ENCODE assay signal across 7 mouse cellular contexts in genomic region chr3:96904851-96905541, GRCm38 (mm10). TPM values are rescaled to one million over a fixed set of nuclear protein-coding genes. Genes with fewer than 3 reads are reported as not detected.
DNase-seq lines count a peak whose midpoint lies in the region; ATAC-seq and TF ChIP-seq lines count a peak whose summit lies in the region.

Gene Gpr89 (minus strand): TSS chr3:96905346.

- H3K36me3 ChIP-seq in embryonic facial prominence, embryonic 10.5 days (replicated peaks), result no peaks in the 10 kb centered on the region
- no peaks in the 10 kb centered on the region for H3K36me3 ChIP-seq in intestine, postnatal 0 days (ENCODE audit: control insufficient read depth, insufficient read depth)
- no peaks in the 10 kb centered on the region for H3K36me3 ChIP-seq in midbrain, embryonic 12.5 days
- no peaks in the 10 kb centered on the region for H3K36me3 ChIP-seq in small intestine, adult 2 months (ENCODE audit: control insufficient read depth, insufficient read depth, low read length)

- peak within 1 kb of the TSS; percentile 95 for H3K4me2 ChIP-seq in intestine, postnatal 0 days (replicated peaks; ENCODE audit: low read depth)
- H3K4me2 ChIP-seq in midbrain, embryonic 12.5 days (replicated peaks), result peak within 1 kb of the TSS; percentile 67

- TF ChIP-seq POLR2A in small intestine, adult 2 months (IDR thresholded peaks at IDR 0.05; ENCODE audit: low read depth, low read length), result peak; percentile 75; the same call in 1 of the 2 replicates

- under 1% methylated on average over 40 of the region's 40 CpGs for WGBS in embryonic facial prominence, embryonic 10.5 days
- under 1% methylated on average over 37 of the region's 40 CpGs for WGBS in intestine, postnatal 0 days
- under 1% methylated on average over 40 of the region's 40 CpGs for WGBS in midbrain, embryonic 12.5 days
- WGBS in small intestine, adult 2 months, result under 1% methylated on average over 40 of the region's 40 CpGs

- H3K9ac ChIP-seq in intestine, postnatal 0 days (ENCODE audit: low read depth, low read length), result peak within 1 kb of the TSS; percentile 90
- peak within 1 kb of the TSS; percentile 76 for H3K9ac ChIP-seq in midbrain, embryonic 12.5 days (replicated peaks)

- TF ChIP-seq CTCF in intestine, postnatal 0 days (IDR thresholded peaks at IDR 0.05; ENCODE audit: low read depth), result no peak
- TF ChIP-seq CTCF in small intestine, adult 2 months (IDR thresholded peaks at IDR 0.05; ENCODE audit: extremely low read depth, insufficient read length, insufficient replicate concordance, low read depth, low read length), result no peak

- H3K27me3 ChIP-seq in embryonic facial prominence, embryonic 10.5 days (replicated peaks; ENCODE audit: low read depth, poor library complexity, severe bottlenecking), result 0 out of 2 replicates have a peak, but pooled peaks cover 10% of the 10 kb centered on the region
- H3K27me3 ChIP-seq in intestine, postnatal 0 days (replicated peaks; ENCODE audit: control insufficient read depth, insufficient read depth, low read length), result no peaks in the 10 kb centered on the region
- peaks cover 17% of the 10 kb centered on the region for H3K27me3 ChIP-seq in midbrain, embryonic 12.5 days
- no peaks in the 10 kb centered on the region for H3K27me3 ChIP-seq in small intestine, adult 2 months (ENCODE audit: control insufficient read depth, insufficient read depth, low read length)

- peak within 1 kb of the TSS; percentile 86 for H3K27ac ChIP-seq in embryonic facial prominence, embryonic 10.5 days (replicated peaks)
- peak within 1 kb of the TSS; percentile 69 for H3K27ac ChIP-seq in intestine, postnatal 0 days (ENCODE audit: low read depth, low read length)
- H3K27ac ChIP-seq in midbrain, embryonic 12.5 days (replicated peaks), result no peak within 1 kb of the TSS
- H3K27ac ChIP-seq in small intestine, adult 2 months (ENCODE audit: insufficient read depth, low read depth, low read length), result peak within 1 kb of the TSS; percentile 38; the same call in 1 of the 2 replicates

- H3K4me3 ChIP-seq in embryonic facial prominence, embryonic 10.5 days, result peak within 1 kb of the TSS; percentile 98
- H3K4me3 ChIP-seq in intestine, postnatal 0 days (ENCODE audit: low read depth, low read length), result peak within 1 kb of the TSS; percentile 79
- H3K4me3 ChIP-seq in midbrain, embryonic 12.5 days, result peak within 1 kb of the TSS; percentile 80
- H3K4me3 ChIP-seq in small intestine, adult 2 months (ENCODE audit: low read depth, low read length), result peak within 1 kb of the TSS; percentile 96

- peaks cover 7% of the 10 kb centered on the region for H3K4me1 ChIP-seq in embryonic facial prominence, embryonic 10.5 days
- peaks cover 4% of the 10 kb centered on the region; the same call in 1 of the 2 replicates for H3K4me1 ChIP-seq in intestine, postnatal 0 days (replicated peaks; ENCODE audit: control insufficient read depth, insufficient read depth, low read length)
- H3K4me1 ChIP-seq in midbrain, embryonic 12.5 days, result peaks cover 10% of the 10 kb centered on the region
- H3K4me1 ChIP-seq in small intestine, adult 2 months (ENCODE audit: control insufficient read depth, insufficient read depth, insufficient read length, low read length), result peaks cover 7% of the 10 kb centered on the region; the same call in 1 of the 2 replicates

- intact Hi-C loops in left cerebral cortex, postnatal 4 days (cut with DNase I), result no loop called here

- peak; percentile 93 for ATAC-seq in intestine, postnatal 0 days
- ATAC-seq in midbrain, embryonic 12.5 days (ENCODE audit: low FRiP score, low read depth), result peak; percentile 98

- H3K9me3 ChIP-seq in embryonic facial prominence, embryonic 10.5 days, result no peaks in the 10 kb centered on the region
- no peaks in the 10 kb centered on the region for H3K9me3 ChIP-seq in intestine, postnatal 0 days (ENCODE audit: control insufficient read depth)
- no peaks in the 10 kb centered on the region for H3K9me3 ChIP-seq in midbrain, embryonic 12.5 days

- peak; percentile 99 for DNase-seq in adrenal gland, postnatal 10 days
- peak; percentile 96 for DNase-seq in embryonic facial prominence, embryonic 10.5 days (ENCODE audit: low spot score)
- DNase-seq in gonadal fat pad, adult 2 months (ENCODE audit: low read depth), result peak; percentile 19
- peak; percentile 94 for DNase-seq in left cerebral cortex, postnatal 4 days

RNA-seq across cellular contexts. Expression of gene Gpr89, which starts in this region (rescaled TPM):
- 10 to 100 TPM; 27.7 to 31.2 TPM for total RNA-seq in adrenal gland, postnatal 10 days (2021)
- polyA plus RNA-seq in embryonic facial prominence, embryonic 10.5 days (2016; fragmentation: Nextera tagmentation; extraction: Ambion mirVana), result 38.1 and 42.2 TPM in 2 replicates
- polyA plus RNA-seq in gonadal fat pad, adult 2 months (2012; rRNA removed), result 31.9 and 32.8 TPM in 2 replicates
- polyA plus RNA-seq in intestine, postnatal 0 days (2015; fragmentation: Nextera tagmentation; extraction: Ambion mirVana), result 76.6 and 84.7 TPM in 2 replicates
- total RNA-seq in left cerebral cortex, postnatal 4 days (2021), result 10 to 100 TPM; 36.0 to 42.8 TPM
- 34.0 and 41.3 TPM in 2 replicates for polyA plus RNA-seq in midbrain, embryonic 12.5 days (2016; fragmentation: Nextera tagmentation; extraction: Ambion mirVana)
- polyA plus RNA-seq in small intestine, adult 2 months (2012; rRNA removed), result 11.5 and 23.5 TPM in 2 replicates

Comparison
In these comparisons a context has a peak if more than half of its experiments do, and no peak if none do; other contexts are left out.
1. DNase-seq: peak in every context shown above with its lines; median percentile 99 in adrenal gland, postnatal 10 days; 96 in embryonic facial prominence, embryonic 10.5 days; 94 in left cerebral cortex, postnatal 4 days; 19 in gonadal fat pad, adult 2 months.